Mouse (Mus musculus) CH12.LX (cell line): Measurements from ENCODE around the gene Igf1r. TPM values are rescaled to one million over a fixed set of nuclear protein-coding genes. Genes with fewer than 3 reads are reported as not detected.

ENCODE experiments used
- DNase-seq: peaks from one replicate; pipeline ENCODE4 v3.0.0-alpha.2; 2013; ENCODE audit errors: extremely low read depth
- H3K27ac ChIP-seq: 2 replicates; pipeline ENCODE4 v1.5.1; 2012; ENCODE audit warnings: low read depth, mild to moderate bottlenecking, control low read depth, moderate library complexity; ENCODE audit not compliant: insufficient read depth
- H3K27me3 ChIP-seq: replicated peaks from 2 replicates; pipeline ENCODE3; 2012; ENCODE audit warnings: inconsistent platforms
- H3K36me3 ChIP-seq, 2 experiments: replicated peaks in 1 of 2; 2 replicates each; pipeline versions ENCODE3 to v1.6.1; 2012; ENCODE audit warnings: inconsistent platforms in 1 of 2, low read length in 1 of 2, mild to moderate bottlenecking in 1 of 2, mixed read lengths in 1 of 2, moderate library complexity in 1 of 2; ENCODE audit not compliant: control insufficient read depth in 1 of 2, insufficient read depth in 1 of 2
- H3K4me1 ChIP-seq, 2 experiments: 2 replicates each; pipeline ENCODE4 v1.6.1; 2012; ENCODE audit warnings: inconsistent platforms in 1 of 2, moderate library complexity in 1 of 2; ENCODE audit not compliant: insufficient read depth in 2 of 2, control insufficient read depth in 1 of 2
- H3K4me2 ChIP-seq: 2 replicates; pipeline ENCODE4 v1.6.1; 2012; ENCODE audit warnings: low read depth, mild to moderate bottlenecking, control low read depth; ENCODE audit not compliant: poor library complexity, insufficient read depth, severe bottlenecking
- H3K4me3 ChIP-seq, 3 experiments: fragments of 150-350 bp in 1 of 3; sonication (generic) in 1 of 3; replicated peaks in 1 of 3; 2 replicates each; pipeline versions ENCODE3 to v1.5.1; 2011 to 2012; ENCODE audit warnings: low read depth in 2 of 3, low read length in 2 of 3, mild to moderate bottlenecking in 2 of 3, moderate library complexity in 2 of 3, control low read depth in 1 of 3, improper control_type of control experiment in 1 of 3, inconsistent platforms in 1 of 3, mixed read lengths in 1 of 3; ENCODE audit not compliant: poor library complexity in 1 of 3
- H3K79me2 ChIP-seq: replicated peaks from 2 replicates; pipeline ENCODE4 v1.6.1; 2012; ENCODE audit warnings: mild to moderate bottlenecking, moderate library complexity; ENCODE audit not compliant: control insufficient read depth, poor library complexity, insufficient read depth, severe bottlenecking; ENCODE audit errors: extremely low read depth
- H3K9ac ChIP-seq: 2 replicates; pipeline ENCODE4 v1.6.1; 2012; ENCODE audit warnings: low read depth, mild to moderate bottlenecking, control low read depth, moderate library complexity; ENCODE audit not compliant: insufficient read depth
- H3K9me3 ChIP-seq: replicated peaks from 2 replicates; pipeline ENCODE3; 2012; ENCODE audit warnings: low read length, inconsistent platforms, mixed read lengths
- BHLHE40 ChIP-seq: IDR thresholded peaks from 2 replicates; pipeline ENCODE4 v1.6.1; 2011; ENCODE audit warnings: mild to moderate bottlenecking, low read depth, low read length, improper control_type of control experiment
- CHD1 ChIP-seq: IDR thresholded peaks from 2 replicates; pipeline ENCODE4 v1.6.1; 2012; ENCODE audit warnings: low read depth, low read length, improper control_type of control experiment, inconsistent platforms
- CTCF ChIP-seq, 2 experiments: IDR thresholded peaks in 1 of 2; conservative IDR thresholded peaks in 1 of 2; 2 replicates each; pipeline ENCODE4 v1.5.1; 2011 to 2012; ENCODE audit warnings: low read depth in 2 of 2, low read length in 2 of 2, improper control_type of control experiment in 1 of 2, inconsistent platforms in 1 of 2, mild to moderate bottlenecking in 1 of 2, moderate library complexity in 1 of 2
- E2F4 ChIP-seq: IDR thresholded peaks from 2 replicates; pipeline ENCODE4 v1.6.1; 2011; ENCODE audit warnings: low read depth, low read length, improper control_type of control experiment; ENCODE audit not compliant: insufficient replicate concordance
- EP300 ChIP-seq: IDR thresholded peaks from 2 replicates; pipeline ENCODE4 v1.6.1; 2011; ENCODE audit warnings: low read length, improper control_type of control experiment
- HCFC1 ChIP-seq: IDR thresholded peaks from 2 replicates; pipeline ENCODE4 v1.6.1; 2012; ENCODE audit warnings: low read depth, mild to moderate bottlenecking, inconsistent platforms, low read length, improper control_type of control experiment
- KAT2A ChIP-seq: IDR thresholded peaks from 2 replicates; pipeline ENCODE4 v1.6.1; 2012; ENCODE audit warnings: low read length, improper control_type of control experiment, inconsistent platforms; ENCODE audit not compliant: insufficient replicate concordance
- MAZ ChIP-seq: IDR thresholded peaks from 2 replicates; pipeline ENCODE4 v1.6.1; 2012; ENCODE audit warnings: low read depth, mild to moderate bottlenecking, inconsistent platforms, low read length, improper control_type of control experiment, moderate library complexity
- MXI1 ChIP-seq: IDR thresholded peaks from 2 replicates; pipeline ENCODE4 v1.6.1; 2011; ENCODE audit warnings: mild to moderate bottlenecking, low read depth, low read length, improper control_type of control experiment
- NELFE ChIP-seq: IDR thresholded peaks from 2 replicates; pipeline ENCODE4 v1.6.1; 2011; ENCODE audit warnings: low read depth, low read length, improper control_type of control experiment
- NRF1 ChIP-seq: IDR thresholded peaks from 2 replicates; pipeline ENCODE4 v1.6.1; 2014; ENCODE audit warnings: low read depth, mild to moderate bottlenecking, inconsistent platforms, low read length, improper control_type of control experiment, moderate library complexity
- PAX5 ChIP-seq: IDR thresholded peaks from 2 replicates; pipeline ENCODE4 v1.6.1; 2012; ENCODE audit warnings: low read length, inconsistent platforms, mixed read lengths
- RAD21 ChIP-seq: IDR thresholded peaks from 2 replicates; pipeline ENCODE4 v1.6.1; 2011; ENCODE audit warnings: low read depth, mild to moderate bottlenecking, low read length, improper control_type of control experiment, moderate library complexity
- RCOR1 ChIP-seq: conservative IDR thresholded peaks from 2 replicates; pipeline ENCODE4 v1.6.1; 2012; ENCODE audit warnings: low read depth, mild to moderate bottlenecking, inconsistent platforms, low read length, improper control_type of control experiment
- SIN3A ChIP-seq: IDR thresholded peaks from 2 replicates; pipeline ENCODE4 v1.6.1; 2012; ENCODE audit warnings: low read length, improper control_type of control experiment, inconsistent platforms
- SMC3 ChIP-seq: IDR thresholded peaks from 2 replicates; pipeline ENCODE4 v1.6.1; 2011; ENCODE audit warnings: low read depth, low read length, improper control_type of control experiment
- TBP ChIP-seq: conservative IDR thresholded peaks from 2 replicates; pipeline ENCODE4 v1.6.1; 2011; ENCODE audit warnings: low read depth, low read length, improper control_type of control experiment
- ZKSCAN1 ChIP-seq: IDR thresholded peaks from 2 replicates; pipeline ENCODE4 v1.6.1; 2012; ENCODE audit warnings: low read depth, inconsistent platforms, low read length, improper control_type of control experiment, borderline replicate concordance
- ZNF384 ChIP-seq: IDR thresholded peaks from 2 replicates; pipeline ENCODE4 v1.6.1; 2012; ENCODE audit warnings: low read depth, low read length, improper control_type of control experiment, inconsistent platforms
- dilution Hi-C: fragments of 300-500 bp; cut with MboI; formaldehyde crosslinking; loops from 2 replicates; pipeline ENCODE4 v1.14.3; 2020; ENCODE audit warnings: low sequenced_read_pairs; ENCODE audit not compliant: extremely low pct_unique_long_range_greater_than_20kb, extremely low pct_ligation_motif_present
- in situ Hi-C: fragments of 300-500 bp; cut with MboI; formaldehyde crosslinking; loops from 3 replicates; pipeline ENCODE4 v1.14.3; 2019; ENCODE audit warnings: low sequenced_read_pairs, low pct_ligation_motif_present, low pct_unique_long_range_greater_than_20kb, mixed read lengths
- polyA plus RNA-seq: library from polyadenylated mRNA; unstranded; fragments of >175 nt; gene quantifications from 2 replicates; pipeline ENCODE4 v1.2.1, GENCODE M21; 2012; ENCODE audit warnings: low read depth; ENCODE audit not compliant: insufficient read length
- total RNA-seq, 2 experiments: library from RNA; depleted of rRNA; stranded (reverse); fragments of 300-350 nt in 1 of 2; fragments of >200 nt in 1 of 2; gene quantifications; 2 replicates each; pipeline ENCODE4 v1.2.3; 2012 to 2014

Gene Igf1r
- total and polyA plus RNA-seq, 3 experiments = 0.19 to 1.6 (median 0.29) TPM

DNA sequence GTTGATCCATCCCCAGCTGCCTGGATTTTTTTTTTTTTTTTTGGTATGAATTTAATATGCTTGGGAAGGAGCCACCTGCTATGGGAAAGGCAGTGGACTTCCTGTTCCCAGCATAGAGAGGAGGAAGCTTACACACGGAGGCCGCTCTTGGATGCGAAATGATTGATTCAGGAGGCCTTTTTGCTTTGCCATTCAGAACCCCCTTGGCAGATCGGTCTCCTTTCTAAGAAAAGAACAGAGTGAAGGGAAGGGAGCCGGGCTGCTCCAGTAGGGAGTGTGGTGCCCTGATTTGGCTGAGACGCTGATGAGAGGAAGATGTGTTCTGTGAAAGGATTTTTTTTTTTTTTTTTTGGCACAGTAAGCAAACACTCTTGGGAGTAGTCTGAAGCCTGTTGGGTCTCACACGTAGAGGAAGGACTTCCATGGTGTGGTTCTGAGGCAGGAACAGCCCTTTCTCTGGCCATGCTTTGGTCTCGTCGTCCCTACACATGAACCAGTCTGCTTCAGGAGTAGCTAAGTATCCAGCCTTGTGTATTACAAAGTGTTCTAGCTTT, 269.1 kb downstream of the Igf1r start:
- Histone ChIP-seq H3K36me3 (no peaks in the 10 kb centered on the region), H3K4me1 (peaks cover 16 to 57% of the 10 kb centered on the region in 2 experiments)

DNA sequence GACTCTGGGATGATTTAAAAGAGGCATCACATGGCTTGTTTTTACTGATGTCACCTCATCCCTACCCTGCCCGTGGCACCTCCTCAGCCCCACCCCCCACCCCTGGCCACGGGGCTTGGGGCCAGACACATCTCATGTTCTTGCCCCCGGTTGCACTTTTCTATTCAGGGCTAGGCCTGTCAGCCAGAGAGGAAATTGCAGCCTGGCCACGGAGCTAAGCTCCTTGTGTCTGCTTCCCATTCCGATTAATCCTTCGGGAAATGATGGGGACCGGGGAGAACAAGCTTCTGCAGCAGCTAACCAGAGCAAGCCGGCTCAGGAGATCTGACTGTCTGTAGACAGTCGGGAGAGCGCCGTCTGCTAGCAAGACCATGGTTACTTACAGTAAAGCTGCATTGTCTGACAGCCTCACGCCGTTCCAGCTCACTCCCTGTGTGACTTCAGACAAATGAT, 270.8 kb downstream of the Igf1r start:
- DNase-seq = no peak
- no peaks in the 10 kb centered on the region for H3K36me3 ChIP-seq
- in situ Hi-C loops = no loop called here
- H3K79me2 ChIP-seq = no peaks in the 10 kb centered on the region
- H3K9me3 ChIP-seq = no peaks in the 10 kb centered on the region
- H3K27me3 ChIP-seq = no peaks in the 10 kb centered on the region
- H3K4me2 ChIP-seq = no peak overlapping the region
- TF ChIP-seq NELFE (no peak), KAT2A (no peak), E2F4 (no peak), SMC3 (no peak), RAD21 (no peak), EP300 (no peak), TBP (no peak), HCFC1 (no peak), BHLHE40 (no peak), RCOR1 (no peak), CHD1 (no peak), ZKSCAN1 (no peak), PAX5 (no peak)
- TF ChIP-seq, all 38 proteins: peak for 0
- no peak overlapping the region for H3K27ac ChIP-seq
- dilution Hi-C loops = no loop called here
- peaks cover 11 to 54% of the 10 kb centered on the region in 2 experiments for H3K4me1 ChIP-seq
- no peak overlapping the region for H3K9ac ChIP-seq
- H3K4me3 ChIP-seq = no peak overlapping the region

More for the DNA sequence above, 269.1 kb downstream of the Igf1r start:
- no peaks in the 10 kb centered on the region for H3K27me3 ChIP-seq
- no peak overlapping the region for H3K4me2 ChIP-seq
- no peak for DNase-seq
- dilution Hi-C loops = no loop called here
- no peak for TF ChIP-seq MAZ
- no peak for TF ChIP-seq CHD1
- no peak for TF ChIP-seq SIN3A
- TF ChIP-seq ZNF384 = no peak
- no peak for TF ChIP-seq MXI1
- TF ChIP-seq CTCF (conservative IDR thresholded peaks at IDR 0.05 in 1 of 2, IDR thresholded peaks at IDR 0.05 in 1 of 2; ENCODE audit: low read depth in 2 of 2, low read length in 2 of 2) = no peak
- TF ChIP-seq NELFE = no peak
- TF ChIP-seq NRF1 = no peak
- no peaks in the 10 kb centered on the region for H3K79me2 ChIP-seq
- H3K27ac ChIP-seq = no peak overlapping the region
- no peak overlapping the region for H3K4me3 ChIP-seq
- no peak overlapping the region for H3K9ac ChIP-seq
- in situ Hi-C loops = no loop called here
- no peaks in the 10 kb centered on the region for H3K9me3 ChIP-seq
